Mouse (Mus musculus): ENCODE data around the gene Aco1.
"Not testable (repeated sequence)": the region's sequence is repeated elsewhere in the genome, so short reads cannot be mapped to it uniquely, and the experiment has no call there.

Aco1 gene

DNA sequence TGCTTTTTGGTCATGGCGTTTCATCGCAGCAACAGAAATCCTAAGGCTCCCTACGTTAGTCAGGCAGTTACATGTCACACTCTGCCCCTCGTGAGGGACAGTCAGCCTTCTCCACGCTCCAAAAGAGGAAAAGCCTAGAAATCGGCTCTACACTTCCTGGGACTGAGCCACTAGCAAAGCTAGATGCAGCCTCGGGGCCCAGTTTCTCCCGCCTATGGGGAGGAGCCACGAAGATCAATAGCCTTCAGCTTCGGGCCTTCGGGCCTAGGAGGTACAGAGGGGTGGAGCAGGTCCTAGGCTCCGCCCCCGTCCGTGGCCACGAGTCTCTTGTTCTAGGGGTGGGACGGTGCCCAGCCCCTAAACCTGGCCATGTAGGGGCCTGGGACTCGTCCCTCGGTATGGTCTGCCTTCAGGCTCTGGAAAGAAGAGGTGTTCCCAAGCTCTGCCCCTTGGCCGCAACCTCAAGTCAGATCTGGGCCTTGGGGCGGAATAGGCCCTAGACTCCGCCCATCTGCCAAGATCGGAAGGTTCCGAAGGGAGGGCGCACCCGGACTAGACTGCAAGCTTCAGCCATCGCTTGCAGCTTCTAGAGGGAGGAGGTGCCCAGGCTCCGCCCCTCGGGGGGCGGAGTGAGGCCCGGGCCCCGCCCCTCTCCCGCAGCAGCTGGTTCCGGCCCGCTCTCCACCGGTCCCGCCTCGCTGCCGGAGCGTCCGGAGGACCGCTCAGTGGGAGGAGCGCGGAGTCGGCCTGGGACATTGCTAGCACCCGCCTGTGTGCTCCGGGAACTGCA is at the start of gene Aco1:
TSS of gene Aco1 (plus strand) at position 339 of the 790 bp plus-strand sequence.
- peak; percentile 95 for DNase-seq (ENCODE audit: low read depth, low spot score)

- DNase-seq (ENCODE audit: low read depth, low spot score): no peak
Measured at GRCm38 (mm10) chr4:40094974-40095373, 47.9 kb upstream of the Aco1 start.

GRCm38 (mm10) chr4:40102996-40103395 is 39.9 kb upstream of the Aco1 start:
- no peak for DNase-seq (ENCODE audit: low read depth, low spot score)

DNA sequence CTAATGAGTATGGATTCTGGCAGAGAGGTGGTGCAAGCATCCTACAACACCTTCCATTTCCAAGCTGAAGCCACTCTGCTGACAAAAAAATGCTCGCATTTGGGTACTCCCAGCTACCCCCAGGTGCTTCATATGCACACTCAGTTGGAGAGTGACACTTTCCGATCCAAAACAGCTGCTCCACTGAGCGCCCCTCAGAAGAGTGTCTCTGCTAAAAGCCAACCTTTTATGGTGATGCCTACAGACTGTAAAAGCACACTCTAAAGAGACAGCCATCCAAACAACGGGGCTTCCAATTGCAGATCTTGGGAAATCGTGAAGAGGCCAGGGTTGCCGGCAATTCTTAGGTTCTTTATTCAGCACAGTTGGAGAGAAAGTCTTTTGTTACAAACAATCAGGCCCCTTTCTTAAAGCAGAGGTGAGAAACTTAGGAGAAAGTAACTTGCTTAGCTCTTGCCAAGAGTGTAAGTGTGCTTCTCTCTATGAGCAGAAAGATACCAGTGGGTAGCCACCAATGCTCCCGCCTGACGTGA is 36.8 kb upstream of the Aco1 start:
- no peak for DNase-seq (ENCODE audit: low read depth, low spot score)

DNA sequence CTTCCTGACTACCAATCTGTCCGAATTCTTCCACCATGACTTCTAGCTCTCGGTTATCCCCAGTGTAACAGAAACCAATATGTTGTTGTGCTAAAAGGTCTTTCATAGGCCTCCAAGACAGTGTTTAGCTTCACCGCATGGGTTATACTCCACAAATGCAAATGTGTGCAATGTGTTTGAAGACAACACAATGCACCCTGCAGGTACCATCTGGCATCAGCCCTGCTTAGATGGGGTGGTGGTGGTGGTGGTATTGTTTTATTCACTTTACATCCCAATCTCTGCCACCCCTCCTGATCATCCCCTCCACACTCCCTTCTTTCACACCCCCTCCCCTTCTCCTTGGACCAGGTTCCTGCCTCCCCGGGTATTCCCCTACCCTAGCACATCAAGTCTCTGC is 34.9 kb upstream of the Aco1 start:
- DNase-seq (ENCODE audit: low read depth, low spot score): no peak

DNA sequence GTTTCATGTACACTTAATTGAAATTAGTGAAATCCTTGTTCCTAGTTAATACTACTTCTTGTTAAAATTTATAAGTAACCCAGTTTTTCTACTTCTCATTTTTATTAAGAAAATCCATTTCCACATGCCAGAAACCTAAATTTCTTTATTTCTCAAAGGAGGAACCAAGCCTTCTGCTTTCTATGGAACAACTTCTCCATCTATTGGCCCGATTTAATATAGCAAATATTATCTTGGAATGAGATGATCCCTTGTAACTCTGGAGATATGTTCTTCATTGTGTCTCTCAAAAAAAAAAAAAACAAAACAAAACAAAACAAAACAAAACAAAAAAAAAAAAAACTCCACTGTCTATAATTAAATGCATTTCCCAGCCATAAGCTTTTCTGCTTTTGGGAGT is 29.7 kb upstream of the Aco1 start:
- peak; percentile 28 for DNase-seq (ENCODE audit: low read depth, low spot score)

DNA sequence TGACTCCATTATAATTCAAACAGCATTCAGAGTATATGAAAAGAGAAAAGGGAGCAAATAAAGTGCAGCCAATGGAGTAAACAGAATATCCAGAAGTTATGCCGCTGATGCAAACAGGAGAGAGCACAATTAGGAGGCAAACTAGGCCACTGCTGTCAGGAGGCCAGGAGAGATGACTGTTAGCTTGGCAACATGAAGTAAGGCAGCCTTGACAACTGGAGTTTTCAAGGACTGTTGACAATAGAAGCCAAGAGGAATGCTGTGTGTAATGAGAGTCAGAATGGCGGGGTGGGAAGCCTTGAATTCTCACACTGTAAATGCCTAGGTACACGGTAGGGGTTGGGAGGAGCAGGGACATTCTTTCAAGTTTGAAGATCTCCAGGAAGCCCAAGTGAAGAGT is 21.7 kb upstream of the Aco1 start:
- no peak for DNase-seq (ENCODE audit: low read depth, low spot score)

GRCm38 (mm10) chr4:40122291-40122690 is 20.6 kb upstream of the Aco1 start:
- DNase-seq (ENCODE audit: low read depth, low spot score): not testable (repeated sequence)

GRCm38 (mm10) chr4:40134468-40135102 is 8.3 kb upstream of the Aco1 start:
- peak; percentile 36 for DNase-seq (ENCODE audit: low read depth, low spot score)

DNA sequence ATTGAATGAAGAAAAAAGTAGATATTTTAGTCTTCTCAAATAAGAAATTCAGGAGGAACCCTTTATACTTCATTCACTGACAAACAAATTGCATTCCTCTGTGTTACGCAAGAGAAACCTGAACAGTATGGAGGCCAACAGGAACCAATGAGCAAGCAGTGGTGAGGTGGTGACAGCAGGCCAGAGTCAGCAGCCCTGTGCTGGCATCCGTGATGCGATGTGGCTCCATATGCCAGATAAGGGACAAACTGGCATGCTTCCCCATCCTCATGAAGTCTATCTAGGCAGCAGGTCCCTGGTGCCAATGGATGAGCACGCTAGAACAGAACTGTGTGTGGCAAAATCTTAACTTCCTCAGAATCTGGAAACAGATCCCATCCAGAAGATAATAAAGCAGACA is 6.4 kb upstream of the Aco1 start:
- DNase-seq (ENCODE audit: low read depth, low spot score): no peak

DNA sequence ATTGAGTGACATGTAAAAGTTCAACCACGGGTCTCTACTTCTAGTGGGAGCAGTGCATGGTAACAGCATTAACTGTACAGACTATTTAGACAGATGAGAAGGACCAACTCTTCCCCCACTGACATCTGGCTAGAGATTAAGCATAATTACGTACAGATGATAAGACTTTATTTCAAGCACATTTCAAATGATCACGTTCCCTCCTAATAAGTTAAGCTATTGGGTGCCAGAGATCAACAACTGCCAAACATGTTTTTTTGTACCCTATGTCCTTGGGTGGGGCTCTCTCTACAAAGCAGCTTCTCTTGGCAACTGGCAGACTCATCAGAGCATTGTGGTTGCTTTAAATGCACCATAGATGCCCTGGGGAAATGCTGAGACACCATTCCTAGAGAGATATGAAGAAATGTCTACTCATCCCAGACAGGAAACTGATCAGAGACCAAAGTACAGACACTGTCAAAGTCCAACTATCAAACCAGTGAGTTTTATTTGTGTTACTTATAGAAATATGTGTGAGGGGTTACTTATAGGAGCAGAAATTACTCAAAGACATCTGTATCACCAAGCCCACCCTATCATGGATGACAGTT is 3.1 kb upstream of the Aco1 start:
- DNase-seq (ENCODE audit: low read depth, low spot score): no peak

GRCm38 (mm10) chr4:40143533-40143871 is 621 bp downstream of the Aco1 start:
- no peak for DNase-seq (ENCODE audit: low read depth, low spot score)

GRCm38 (mm10) chr4:40144543-40144942 is 1.7 kb downstream of the Aco1 start:
- DNase-seq (ENCODE audit: low read depth, low spot score): no peak

DNA sequence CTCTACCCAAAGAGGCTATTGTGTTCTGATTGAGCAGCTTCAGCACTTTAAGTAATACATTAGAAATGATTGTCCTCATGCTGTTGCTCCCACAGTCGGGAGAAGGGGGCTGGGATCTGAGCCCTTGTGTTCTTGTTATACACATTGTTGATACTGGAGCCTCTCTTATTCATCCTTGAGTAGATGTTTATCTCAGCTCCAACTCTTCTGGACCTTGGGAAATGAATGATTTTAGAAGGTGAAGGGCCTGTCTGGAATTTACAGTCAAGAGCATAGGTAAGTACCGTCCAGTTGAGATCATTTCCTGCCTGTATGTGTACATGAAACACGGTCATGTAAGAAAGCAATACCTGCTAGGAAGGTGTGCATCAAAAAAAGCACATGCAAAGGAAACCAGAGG is 2.1 kb downstream of the Aco1 start:
- no peak for DNase-seq (ENCODE audit: low read depth, low spot score)

DNA sequence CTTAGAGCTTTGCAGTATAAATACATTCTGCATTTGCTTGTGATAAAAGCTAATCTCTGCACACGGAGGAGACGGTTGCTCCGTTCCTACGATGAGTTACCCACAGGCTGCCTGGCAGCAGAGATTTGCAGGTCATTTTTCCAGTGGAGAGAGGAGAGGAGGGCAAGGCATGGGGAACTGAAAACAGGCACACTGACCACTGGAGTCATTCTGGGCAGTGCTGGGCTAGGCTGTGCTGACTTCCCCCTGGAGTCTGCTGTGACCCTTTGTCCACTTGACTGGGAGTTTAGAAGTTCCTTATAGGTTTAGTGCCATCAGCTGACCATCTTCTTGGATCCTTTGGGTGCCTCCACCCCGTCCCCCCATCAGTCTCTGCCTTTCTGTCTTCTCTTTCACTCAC is 5.4 kb downstream of the Aco1 start:
- DNase-seq (ENCODE audit: low read depth, low spot score): no peak

DNA sequence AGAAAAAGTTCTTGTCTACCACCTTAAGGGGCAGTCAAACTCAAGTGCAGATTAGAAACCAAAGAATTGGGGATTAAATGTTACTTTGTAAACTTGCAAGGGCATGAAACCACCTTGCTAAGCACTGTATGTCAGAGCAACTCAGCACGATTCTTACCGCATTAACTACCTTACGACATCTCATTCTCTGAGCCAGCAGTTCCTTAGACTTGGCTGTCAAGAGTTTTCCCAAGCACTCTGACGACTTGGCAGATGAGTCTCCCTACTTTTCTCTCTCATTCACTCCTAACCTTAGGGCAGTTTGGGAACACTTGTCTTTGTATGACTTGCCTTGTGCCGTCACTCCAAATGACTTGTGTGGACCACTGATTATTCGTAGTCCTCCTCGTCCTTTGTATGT is 7.2 kb downstream of the Aco1 start:
- DNase-seq (ENCODE audit: low read depth, low spot score): no peak

GRCm38 (mm10) chr4:40152771-40153170 is 9.9 kb downstream of the Aco1 start:
- DNase-seq (ENCODE audit: low read depth, low spot score): no peak

GRCm38 (mm10) chr4:40153500-40153899 is 10.6 kb downstream of the Aco1 start:
- DNase-seq (ENCODE audit: low read depth, low spot score): no peak

GRCm38 (mm10) chr4:40154751-40155150 is 11.9 kb downstream of the Aco1 start:
- no peak for DNase-seq (ENCODE audit: low read depth, low spot score)

- no peak for DNase-seq (ENCODE audit: low read depth, low spot score)
Measured at GRCm38 (mm10) chr4:40155467-40155999, 12.7 kb downstream of the Aco1 start.

DNA sequence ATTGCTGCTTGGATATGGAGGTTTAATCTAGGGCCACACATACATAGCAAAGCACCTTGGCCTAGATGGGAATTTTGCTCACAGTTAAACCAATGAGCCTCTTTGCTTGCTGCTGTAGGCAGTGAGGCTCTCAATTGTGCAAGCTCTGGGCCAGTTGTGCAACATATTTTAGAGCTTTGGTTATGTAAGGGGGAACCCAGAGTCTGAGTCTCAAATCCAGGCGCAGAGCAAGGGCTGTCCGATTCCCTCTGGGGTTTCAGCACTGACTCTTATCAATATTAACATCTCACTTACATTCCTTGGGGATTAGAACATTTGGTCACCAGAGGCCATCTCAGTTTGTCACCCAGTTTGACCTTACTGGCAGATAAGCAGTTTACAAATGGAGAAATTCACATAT is 13.3 kb downstream of the Aco1 start:
- no peak for DNase-seq (ENCODE audit: low read depth, low spot score)
